Mouse (Mus musculus) left cerebral cortex, postnatal 4 days (tissue): ENCODE data around the gene Apeh. TPM values are rescaled to one million over a fixed set of nuclear protein-coding genes. Genes with fewer than 3 reads are reported as not detected.
"Not testable (repeated sequence)": the region's sequence is repeated elsewhere in the genome, so short reads cannot be mapped to it uniquely, and the experiment has no call there.

ENCODE experiments used
- DNase-seq: peaks from one replicate; pipeline ENCODE4 v3.0.0-alpha.2; 2022
- intact Hi-C: fragments of 180-260 bp; cut with DNase I; formaldehyde crosslinking; loops from one replicate; pipeline ENCODE4 v1.15.1; 2025
- total RNA-seq, 2 experiments: library from RNA; stranded (reverse); gene quantifications; 2 replicates each; pipeline ENCODE4 v1.2.3; 2021

Apeh gene
- total RNA-seq, result 10 to 100 TPM; 46.1 to 50.1 TPM

- intact Hi-C loops, result no loop called here
- DNase-seq, result peak; percentile 96
Observed at GRCm38 (mm10) chr9:108094184-108094941, at the start of gene Apeh. TSS of gene Apeh (minus strand) at chr9:108094606.

GRCm38 (mm10) chr9:108143470-108143869 lies 49.1 kb upstream of the Apeh start:
- intact Hi-C loops, result no loop called here
- DNase-seq, result no peak

DNA sequence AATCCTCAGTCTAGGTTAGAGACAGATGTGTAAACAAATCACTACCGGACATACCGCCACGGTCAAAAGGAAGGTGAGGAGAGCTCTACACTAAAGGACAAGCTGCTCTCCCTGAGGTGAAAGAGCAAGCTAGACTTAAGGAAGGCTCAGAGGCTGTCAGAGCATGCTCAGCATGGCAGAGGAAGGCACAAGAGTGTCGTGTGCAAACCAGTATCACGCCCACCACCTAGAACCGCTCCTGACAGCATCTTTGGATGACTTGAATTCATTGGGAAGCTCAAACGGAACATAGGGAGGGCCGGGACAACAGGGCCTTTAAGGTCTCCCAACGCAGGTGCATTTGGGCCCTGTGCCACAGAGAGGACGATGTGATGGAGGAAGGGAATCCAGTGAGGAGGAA lies 47.0 kb upstream of the Apeh start:
- intact Hi-C loops, result no loop called here
- DNase-seq, result no peak

DNA sequence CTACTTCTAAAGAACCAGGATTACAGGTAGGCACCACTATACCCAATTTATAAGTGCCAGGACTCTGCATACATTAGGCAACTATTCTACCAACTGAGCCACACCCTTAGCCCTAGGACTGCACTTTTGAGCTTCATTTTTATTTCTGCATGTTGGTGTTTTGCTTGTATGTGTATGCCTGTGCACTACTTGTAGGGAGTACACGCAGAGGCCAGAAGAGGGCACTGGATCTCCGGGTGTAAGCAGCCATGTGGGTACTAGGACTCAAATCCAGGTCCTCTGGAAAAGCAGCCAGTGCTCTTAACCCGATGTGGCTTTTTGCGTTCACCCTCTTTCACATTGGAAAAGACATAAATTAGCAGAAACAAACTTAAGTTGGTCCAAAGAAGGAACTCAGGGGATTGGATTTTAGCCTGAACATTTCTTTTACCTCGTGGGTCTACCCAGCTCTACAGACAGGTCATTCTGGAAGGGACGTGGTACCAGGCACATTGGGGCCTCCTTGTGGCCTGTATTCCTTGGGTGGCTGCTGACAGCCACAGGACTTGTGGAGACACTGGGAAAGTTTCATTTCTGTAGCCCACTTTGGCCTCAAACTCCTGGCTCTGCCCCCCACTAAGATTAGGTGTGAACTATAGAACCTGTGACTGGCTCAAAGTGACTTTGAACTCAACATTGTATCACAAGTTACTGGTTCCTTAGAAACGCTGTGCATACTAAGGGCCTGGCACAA lies 45.7 kb upstream of the Apeh start:
- DNase-seq, result no peak
- intact Hi-C loops, result no loop called here

- intact Hi-C loops, result no loop called here
- DNase-seq, result peak; percentile 95
Observed at GRCm38 (mm10) chr9:108139169-108139962, 45.0 kb upstream of the Apeh start.

DNA sequence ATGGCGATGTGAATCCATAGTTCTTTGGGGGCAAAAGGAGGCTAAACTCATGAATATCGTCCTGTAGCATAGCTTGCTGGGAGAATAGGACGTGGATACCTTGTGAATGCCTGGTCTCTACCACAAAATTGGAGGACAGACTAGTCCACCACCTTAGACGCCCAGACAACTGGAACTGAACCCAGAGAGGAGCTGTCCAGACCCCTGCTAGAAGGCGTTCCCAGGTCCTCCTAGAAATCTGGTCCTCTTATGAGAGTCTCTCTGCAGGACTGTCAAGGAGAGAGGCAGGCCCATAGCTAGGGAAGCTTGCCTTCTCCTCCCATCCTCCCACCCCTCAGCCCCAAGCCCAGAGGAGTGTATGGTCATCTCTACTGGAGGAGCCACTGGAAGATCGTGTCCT lies 43.7 kb upstream of the Apeh start:
- no peak for DNase-seq
- intact Hi-C loops, result no loop called here

DNA sequence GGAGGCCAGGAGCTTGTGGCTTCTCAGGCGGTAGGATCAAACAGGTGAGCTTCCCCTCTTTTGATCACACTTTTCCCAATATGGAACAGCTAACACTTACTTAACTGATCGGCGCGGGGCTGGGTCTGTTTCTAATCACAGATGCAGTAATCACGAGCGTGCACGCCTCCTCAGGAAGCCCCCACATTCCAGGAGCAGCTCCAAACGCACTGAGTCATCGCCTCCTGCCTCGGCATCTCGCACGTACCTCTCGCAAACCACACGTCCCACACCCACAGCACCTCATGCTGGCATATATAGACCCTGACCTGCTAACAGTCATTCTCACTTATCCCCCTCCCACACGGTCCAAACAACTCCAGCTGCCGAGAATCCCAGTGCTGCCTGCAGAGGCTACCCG lies 43.1 kb upstream of the Apeh start:
- intact Hi-C loops, result no loop called here
- no peak for DNase-seq

GRCm38 (mm10) chr9:108136930-108137462 lies 42.6 kb upstream of the Apeh start:
- intact Hi-C loops, result no loop called here
- DNase-seq, result peak; percentile 44

DNA sequence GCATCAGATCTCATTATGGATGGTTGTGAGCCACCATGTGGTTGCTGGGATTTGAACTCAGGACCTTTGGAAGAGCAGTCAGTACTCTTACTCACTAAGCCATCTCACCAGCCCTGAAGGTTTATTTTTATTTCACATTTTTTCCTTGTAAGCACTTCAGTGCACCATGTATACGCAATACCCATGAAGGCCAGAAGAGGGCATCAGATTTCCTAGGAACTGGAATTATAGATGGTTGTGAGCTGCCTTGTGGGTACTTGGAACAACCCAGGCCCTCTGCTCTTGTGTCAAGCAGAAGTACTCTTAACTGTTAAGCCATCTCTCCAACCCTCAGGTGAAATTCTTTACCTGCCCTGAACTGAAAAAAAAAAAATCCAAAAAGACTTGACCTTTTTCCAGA lies 41.8 kb upstream of the Apeh start:
- intact Hi-C loops, result no loop called here
- DNase-seq, result no peak

- DNase-seq, intact Hi-C loops: not testable (repeated sequence)
Observed at GRCm38 (mm10) chr9:108135679-108136078, 41.3 kb upstream of the Apeh start.

- peak; percentile 81 for DNase-seq
- intact Hi-C loops, result no loop called here
Observed at GRCm38 (mm10) chr9:108133478-108133877, 39.1 kb upstream of the Apeh start.

DNA sequence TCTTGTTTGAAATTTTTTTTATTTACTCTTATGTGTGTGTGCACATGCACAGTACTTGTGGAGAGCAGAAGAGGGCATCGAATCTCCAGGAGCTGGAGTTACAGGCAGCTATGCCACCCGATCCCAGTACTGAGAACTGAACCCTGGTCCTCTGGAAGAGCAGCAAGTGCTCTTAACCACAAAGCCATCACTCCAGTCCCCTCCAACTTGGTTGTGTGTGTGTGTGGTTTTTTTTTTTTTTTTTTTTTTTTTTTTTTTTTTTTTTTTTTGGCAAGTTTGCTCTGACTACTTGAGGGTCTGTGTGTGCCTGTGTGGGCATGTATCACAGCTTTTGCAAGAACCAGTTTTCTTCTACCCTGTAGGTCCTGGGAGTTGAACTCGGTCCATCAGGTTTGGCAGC lies 38.0 kb upstream of the Apeh start:
- intact Hi-C loops, result no loop called here
- DNase-seq, result no peak

DNA sequence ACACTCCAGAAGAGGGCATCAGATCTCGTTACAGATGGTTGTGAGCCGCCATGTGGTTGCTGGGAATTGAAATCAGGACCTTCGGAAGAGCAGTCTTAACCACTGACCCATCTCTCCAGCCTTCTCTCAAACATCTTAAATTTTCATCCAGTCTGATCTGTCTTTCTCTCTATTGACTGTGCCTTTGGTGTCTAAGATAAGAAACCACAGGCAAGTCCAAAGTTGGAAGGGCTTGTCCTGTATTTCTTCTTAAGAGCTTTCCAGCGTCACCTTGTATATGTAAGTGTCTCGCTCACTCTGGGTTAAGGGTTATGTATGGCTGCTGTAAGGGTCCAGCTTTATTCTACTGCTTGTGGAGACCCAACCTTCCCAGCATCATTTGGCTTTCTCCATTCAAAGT lies 37.1 kb upstream of the Apeh start:
- intact Hi-C loops, result no loop called here
- no peak for DNase-seq

- DNase-seq, result no peak
- intact Hi-C loops, result no loop called here
Observed at GRCm38 (mm10) chr9:108129042-108129948, 34.9 kb upstream of the Apeh start.

- intact Hi-C loops, result no loop called here
- no peak for DNase-seq
Observed at GRCm38 (mm10) chr9:108128248-108128647, 33.8 kb upstream of the Apeh start.

- DNase-seq, result no peak
- intact Hi-C loops, result no loop called here
Observed at GRCm38 (mm10) chr9:108126436-108127180, 32.2 kb upstream of the Apeh start.

- intact Hi-C loops, result no loop called here
Observed at GRCm38 (mm10) chr9:108125731-108126130, 31.3 kb upstream of the Apeh start.

GRCm38 (mm10) chr9:108123916-108124315 lies 29.5 kb upstream of the Apeh start:
- no peak for DNase-seq
- intact Hi-C loops, result no loop called here

More at GRCm38 (mm10) chr9:108125731-108126130, 31.3 kb upstream of the Apeh start:
- DNase-seq, result peak; percentile 68
